Mouse (Mus musculus) liver, adult (tissue): ENCODE measurements at regions not wholly inside any gene's neighbourhood (a gene's known extent, or its start where the extent isn't known, plus 50 kb on each side); places are given as distances from the start of the nearest gene placed in this dataset.

Source experiments
- GATA4 ChIP-seq: IDR thresholded peaks from 2 replicates; pipeline ENCODE4 v1.6.1; 2014; ENCODE audit warnings: mild to moderate bottlenecking, low read length; ENCODE audit not compliant: insufficient replicate concordance

DNA sequence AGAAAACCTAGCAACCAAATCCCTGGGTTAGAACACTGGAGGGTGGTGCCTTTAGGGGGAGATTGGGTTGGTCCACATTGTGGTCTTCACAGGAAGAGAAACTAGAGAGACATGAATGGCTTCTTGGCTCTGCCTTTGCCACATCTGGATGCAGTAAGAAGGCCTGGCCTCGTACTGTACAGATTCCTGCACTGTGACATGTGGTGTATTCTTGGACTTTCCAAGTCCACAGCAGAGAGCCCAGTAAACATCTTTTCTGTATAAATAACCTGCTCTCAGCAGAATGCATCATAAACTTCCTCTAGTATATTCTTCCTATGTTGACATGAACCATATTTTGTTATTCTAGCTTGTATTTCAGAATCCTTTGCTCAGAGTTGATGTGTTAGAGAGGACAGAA, 235.7 kb downstream of the Ankrd50 start:
- TF ChIP-seq GATA4 = no peak

DNA sequence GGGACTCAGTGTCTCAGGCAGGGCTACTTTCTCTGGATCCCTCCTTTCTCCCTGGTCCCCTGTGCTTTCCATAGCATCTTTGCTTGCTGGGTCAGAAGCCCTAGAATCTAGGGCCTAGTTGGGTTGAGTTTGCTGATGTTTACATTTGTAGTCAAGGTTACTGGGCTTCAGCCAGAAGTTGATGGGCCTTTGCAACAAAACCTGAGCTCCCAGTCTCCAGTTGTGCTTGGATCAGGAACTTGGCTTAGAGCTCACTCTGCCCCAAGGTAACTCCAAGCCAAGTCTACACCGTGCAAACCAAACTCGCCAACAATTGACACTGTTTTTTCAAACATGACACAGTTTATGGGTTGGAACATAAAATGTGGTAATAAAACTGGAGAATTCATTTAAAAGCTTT, 238.2 kb downstream of the Ankrd50 start:
- TF ChIP-seq GATA4 = no peak

DNA sequence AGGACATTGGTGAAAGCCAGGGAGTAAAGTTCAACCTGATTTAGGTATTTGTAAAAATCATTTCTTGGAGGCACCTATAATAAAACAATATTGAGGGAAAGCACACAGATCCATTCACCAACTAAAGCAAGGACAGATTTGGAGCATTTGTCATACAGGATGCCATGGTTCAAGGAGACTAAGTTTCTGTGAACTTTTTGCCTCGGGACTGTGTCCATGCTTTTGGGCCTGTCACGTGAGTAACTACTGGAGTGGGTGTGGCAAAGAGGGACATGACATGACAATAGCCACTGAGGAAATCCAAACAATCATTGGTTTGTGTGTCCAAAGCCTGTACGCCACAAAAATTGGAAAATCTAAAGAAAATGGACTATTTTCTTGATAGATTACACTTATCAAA, 241.4 kb downstream of the Ankrd50 start:
- TF ChIP-seq GATA4 = no peak

- no peak for TF ChIP-seq GATA4
These were observed 247.0 kb downstream of the Ankrd50 start for GRCm38 (mm10) chr3:38237616-38238015.

- TF ChIP-seq GATA4 = no peak
These were observed 248.9 kb downstream of the Ankrd50 start for GRCm38 (mm10) chr3:38235736-38236083.

DNA sequence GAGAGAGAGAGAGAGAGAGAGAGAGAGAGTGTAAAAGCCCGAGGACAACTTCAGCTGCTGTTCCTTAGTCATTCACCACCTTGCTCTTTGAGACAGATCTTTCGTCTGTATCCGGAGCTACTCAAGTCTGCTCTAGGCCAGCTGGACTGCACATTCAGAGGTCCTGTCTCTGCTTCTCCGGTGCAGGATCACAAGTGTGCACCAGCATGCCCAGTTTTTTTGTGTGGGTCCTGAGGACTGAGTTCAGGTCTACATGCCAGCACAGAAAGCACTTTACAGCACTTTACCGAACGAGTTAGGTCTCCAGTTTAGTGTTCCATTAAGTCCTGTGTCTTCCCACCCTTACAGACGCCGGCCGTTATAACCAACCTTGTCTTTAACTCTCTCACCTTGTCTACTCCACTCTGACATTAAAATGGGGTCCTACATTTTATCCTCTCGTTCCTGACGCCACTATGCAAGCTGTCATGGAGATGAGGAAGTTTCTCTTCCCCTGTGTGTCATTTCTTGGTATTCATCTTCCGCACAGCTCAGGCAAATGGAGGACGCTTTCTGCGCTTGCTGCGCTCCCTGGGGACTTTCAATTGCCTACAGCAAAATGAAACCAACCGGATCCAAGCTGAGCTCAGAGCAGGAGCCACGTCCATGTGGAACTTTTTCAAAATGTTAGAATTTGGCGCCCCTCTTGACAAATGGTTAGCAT, 249.5 kb downstream of the Ankrd50 start:
- no peak for TF ChIP-seq GATA4

DNA sequence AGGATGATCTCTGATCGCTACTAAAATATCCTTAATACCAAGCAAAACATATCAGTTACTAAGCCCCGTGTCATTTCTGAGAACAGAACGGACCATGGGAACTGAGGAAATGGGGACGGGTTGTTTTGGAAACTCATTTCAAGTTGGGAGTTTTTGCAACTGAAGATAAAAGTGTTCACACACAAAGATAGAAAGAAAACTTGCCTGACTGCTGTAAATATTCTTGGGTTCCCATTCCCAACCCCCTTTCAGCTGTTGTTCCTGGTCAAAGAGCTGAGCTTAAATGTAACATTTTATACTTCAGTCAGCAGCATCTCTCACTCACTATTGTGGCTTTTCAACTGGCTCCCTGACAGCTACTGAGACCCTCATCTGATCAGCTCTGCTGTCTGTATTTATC, 250.1 kb downstream of the Ankrd50 start:
- TF ChIP-seq GATA4 = no peak

DNA sequence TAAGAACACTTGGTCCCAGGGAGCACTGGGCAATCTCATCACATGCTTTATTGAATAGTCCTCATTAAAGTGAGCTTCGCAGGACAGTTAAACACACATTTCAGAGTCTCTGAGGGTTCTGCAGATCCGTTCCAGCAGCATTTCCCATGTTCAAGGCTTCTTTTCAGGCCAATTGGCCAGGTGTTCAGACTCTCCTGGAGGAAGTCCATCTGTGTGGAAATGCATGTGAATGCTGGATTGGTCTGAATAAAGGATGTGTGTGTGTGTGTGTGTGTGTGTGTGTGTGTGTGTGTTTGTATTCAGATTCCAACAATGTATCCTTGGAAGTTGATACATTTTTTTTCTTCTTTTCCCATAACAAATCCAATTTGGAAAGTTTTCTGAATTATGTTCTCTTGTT, 250.6 kb downstream of the Ankrd50 start:
- no peak for TF ChIP-seq GATA4

DNA sequence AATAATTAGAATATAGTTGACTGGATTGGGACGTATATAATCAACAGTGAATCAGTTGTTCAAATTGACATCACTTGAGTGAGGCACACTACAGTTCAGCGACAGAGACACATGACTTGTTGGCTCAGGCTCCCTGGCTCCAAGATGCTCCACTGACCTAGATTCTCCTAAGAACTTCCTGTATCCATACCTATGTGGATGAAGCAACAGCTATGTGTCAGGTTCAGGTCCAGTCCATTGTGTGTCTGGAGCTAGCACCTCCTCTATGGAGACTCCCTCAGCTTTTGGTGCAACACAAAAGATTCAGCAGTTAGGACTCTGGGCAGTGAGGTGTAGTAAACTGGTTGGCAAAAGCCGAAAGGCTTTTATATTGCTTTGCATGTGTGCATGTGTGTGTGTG, 251.6 kb downstream of the Ankrd50 start:
- no peak for TF ChIP-seq GATA4

- TF ChIP-seq GATA4 = no peak
These were observed 252.2 kb downstream of the Ankrd50 start for GRCm38 (mm10) chr3:38232111-38233076.

DNA sequence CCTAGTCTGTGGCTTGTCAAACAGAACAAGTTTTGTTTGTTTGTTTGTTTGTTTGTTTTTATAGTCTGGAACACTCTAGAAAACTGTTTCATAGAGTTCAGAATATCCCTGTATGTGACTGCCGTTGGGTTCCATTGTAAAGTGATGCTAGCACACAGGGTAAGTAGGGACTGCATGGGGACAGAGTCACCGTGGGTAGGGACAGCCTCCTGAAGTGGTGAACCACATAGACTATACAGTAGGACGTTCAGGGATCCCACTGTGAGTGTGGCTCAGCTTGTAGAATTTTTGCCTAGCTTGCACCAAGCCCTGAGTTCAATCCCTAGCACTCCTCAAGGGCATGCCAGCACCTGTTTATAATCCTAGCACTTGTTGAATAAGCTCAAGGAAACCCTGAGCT, 253.1 kb downstream of the Ankrd50 start:
- TF ChIP-seq GATA4 = no peak

GRCm38 (mm10) chr3:38230796-38231195, 253.8 kb downstream of the Ankrd50 start:
- TF ChIP-seq GATA4 = no peak

GRCm38 (mm10) chr3:38229686-38230085, 255.0 kb downstream of the Ankrd50 start:
- no peak for TF ChIP-seq GATA4

GRCm38 (mm10) chr3:38229051-38229450, 255.6 kb downstream of the Ankrd50 start:
- TF ChIP-seq GATA4 = no peak

GRCm38 (mm10) chr3:38227596-38227995, 257.0 kb downstream of the Ankrd50 start:
- TF ChIP-seq GATA4 = no peak

DNA sequence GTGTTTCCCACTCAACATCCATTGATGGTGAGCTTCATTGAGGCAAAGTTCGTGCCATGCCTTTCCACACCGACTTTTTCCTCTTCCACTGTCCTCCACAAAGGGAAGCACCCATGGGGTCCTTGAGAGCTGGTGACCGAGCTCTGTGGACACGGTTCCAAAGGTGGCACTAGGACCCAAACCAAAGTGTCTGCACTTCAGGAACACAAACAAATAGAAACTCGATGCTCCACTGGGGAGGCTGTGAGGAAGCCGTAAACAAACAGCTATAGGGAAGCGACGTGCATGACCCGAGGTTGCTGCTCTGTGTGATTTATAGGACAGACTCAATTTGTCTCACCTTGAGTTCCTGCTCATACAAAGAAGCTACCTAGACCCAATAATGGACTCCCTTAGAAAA, 257.5 kb downstream of the Ankrd50 start:
- TF ChIP-seq GATA4 = no peak
